Mouse (Mus musculus) hindbrain, embryonic 16.5 days (tissue): ENCODE measurements at regions not wholly inside any gene's neighbourhood (a gene's known extent, or its start where the extent isn't known, plus 50 kb on each side); places are given as distances from the start of the nearest gene placed in this dataset.
A peak's percentile ranks its signal among the peaks of the same experiment; 100 is the strongest.
"Not testable (repeated sequence)": the region's sequence is repeated elsewhere in the genome, so short reads cannot be mapped to it uniquely, and the experiment has no call there.

Experiments used
- ATAC-seq: fragments of 200-750 bp; cut with Nextera tagmentation; 2 replicates; pipeline ENCODE4 v1.8.0; 2017; ENCODE audit warnings: moderate TSS enrichment, moderate library complexity
- H3K27ac ChIP-seq: fragments of 300-500 bp; sonication (generic); 2 replicates; pipeline ENCODE4 v1.5.1; 2014; ENCODE audit warnings: low read depth, mild to moderate bottlenecking, control low read depth, low read length, moderate library complexity
- H3K27me3 ChIP-seq: fragments of 300-500 bp; sonication (generic); replicated peaks from 2 replicates; pipeline ENCODE4 v1.6.1; 2014; ENCODE audit warnings: low read length; ENCODE audit not compliant: control insufficient read depth, insufficient read depth
- H3K36me3 ChIP-seq: fragments of 300-500 bp; sonication (generic); 2 replicates; pipeline ENCODE4 v1.6.1; 2014; ENCODE audit warnings: mild to moderate bottlenecking, low read length, moderate library complexity, mixed read lengths; ENCODE audit not compliant: control insufficient read depth, insufficient read depth
- H3K4me1 ChIP-seq: fragments of 300-500 bp; sonication (generic); 2 replicates; pipeline ENCODE4 v1.6.1; 2014; ENCODE audit warnings: low read depth, low read length; ENCODE audit not compliant: control insufficient read depth, insufficient read depth
- H3K4me2 ChIP-seq: fragments of 300-500 bp; sonication (generic); 2 replicates; pipeline ENCODE4 v1.6.1; 2014; ENCODE audit warnings: mild to moderate bottlenecking, low read length, control low read depth, moderate library complexity
- H3K4me3 ChIP-seq: fragments of 300-500 bp; sonication (generic); 2 replicates; pipeline ENCODE4 v1.5.1; 2014; ENCODE audit warnings: mild to moderate bottlenecking, low read length, control low read depth, moderate library complexity
- H3K9ac ChIP-seq: fragments of 300-500 bp; sonication (generic); 2 replicates; pipeline ENCODE4 v1.6.1; 2014; ENCODE audit warnings: low read depth, mild to moderate bottlenecking, control low read depth, low read length, moderate library complexity
- H3K9me3 ChIP-seq: fragments of 300-500 bp; sonication (generic); 2 replicates; pipeline ENCODE4 v1.6.1; 2014; ENCODE audit warnings: mild to moderate bottlenecking, low read length, moderate library complexity; ENCODE audit not compliant: control insufficient read depth
- WGBS: fragments of 180-500 bp; shearing (Covaris S2); extraction: QIAGEN DNeasy Blood & Tissue Kit; methylation state at CpG from one replicate; pipeline ENCODE4 v1.1.7; 2014; 5-methylcytosine and 5-hydroxymethylcytosine counted together

DNA sequence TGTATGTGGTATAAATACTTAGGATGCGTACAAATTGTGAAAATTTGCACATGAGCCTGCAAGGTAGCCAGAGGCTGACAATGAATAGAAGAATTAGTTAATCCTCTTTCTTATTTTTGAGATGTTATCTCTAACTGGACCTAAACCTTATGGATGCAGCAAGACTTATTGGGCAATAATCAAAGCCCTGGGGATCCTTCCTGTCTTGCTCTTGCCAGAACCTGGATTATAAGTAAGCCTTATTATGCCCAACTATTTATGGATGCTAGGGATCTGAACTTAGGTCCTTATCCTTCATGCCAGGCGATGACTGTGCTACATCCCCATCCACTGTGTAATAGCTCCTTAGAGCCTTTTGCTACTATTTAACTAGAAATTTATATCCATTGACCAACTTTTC lies 859.3 kb downstream of the Triml1 start:
- H3K9ac ChIP-seq, result no peak overlapping the region
- H3K27me3 ChIP-seq, result no peaks in the 10 kb centered on the region
- ATAC-seq, result no peak
- 95% methylated on average over 2 of the region's 2 CpGs for WGBS
- H3K27ac ChIP-seq, result no peak overlapping the region
- H3K4me3 ChIP-seq, result no peak overlapping the region
- H3K4me2 ChIP-seq, result no peak overlapping the region
- no peaks in the 10 kb centered on the region for H3K9me3 ChIP-seq
- no peaks in the 10 kb centered on the region for H3K4me1 ChIP-seq
- H3K36me3 ChIP-seq, result no peaks in the 10 kb centered on the region

DNA sequence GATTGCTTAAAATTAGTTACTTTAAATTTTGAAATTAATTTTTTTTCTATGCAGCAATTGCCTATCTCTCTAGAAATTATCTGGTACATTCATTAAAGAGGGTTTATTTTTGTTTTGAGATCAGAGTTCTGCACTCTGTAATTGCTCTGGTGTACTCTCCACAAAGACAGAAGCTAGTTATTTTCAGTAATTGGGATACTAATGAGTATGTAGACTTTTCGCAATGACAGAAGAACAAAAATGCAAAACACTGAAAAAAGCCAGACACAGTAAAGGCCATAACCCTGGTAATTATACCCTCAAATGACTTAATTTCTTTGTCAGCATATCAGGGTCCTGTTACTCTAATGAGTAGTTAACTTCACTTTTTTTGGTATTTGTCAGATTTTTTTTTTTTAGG lies 836.5 kb upstream of the Frg1 start:
- WGBS, result 72% methylated on average over 1 of the region's 1 CpGs
- Histone ChIP-seq H3K4me1 (no peaks in the 10 kb centered on the region), H3K27ac (no peak overlapping the region), H3K36me3 (no peaks in the 10 kb centered on the region), H3K27me3 (no peaks in the 10 kb centered on the region), H3K4me2 (no peak overlapping the region), H3K9me3 (no peaks in the 10 kb centered on the region), H3K9ac (no peak overlapping the region), H3K4me3 (no peak overlapping the region)
- ATAC-seq, result no peak

DNA sequence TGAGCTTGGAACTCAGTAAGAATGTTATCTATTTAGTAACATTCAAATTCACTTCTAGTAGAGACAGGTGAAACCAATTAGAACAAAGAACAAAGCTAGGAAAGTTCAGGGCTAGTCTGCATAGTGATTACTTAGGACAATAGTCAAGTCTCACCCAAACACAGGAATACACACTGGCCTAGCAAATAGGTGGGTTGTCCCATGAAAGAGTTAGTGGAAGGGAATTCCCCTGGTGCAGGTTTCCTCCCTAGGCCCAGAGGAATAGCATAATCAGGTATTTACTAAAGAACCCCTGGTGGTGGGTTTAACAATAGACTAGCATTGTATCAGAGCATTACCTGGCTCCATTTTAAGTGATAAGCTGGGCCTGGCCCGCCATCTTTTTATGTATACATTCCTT lies 825.4 kb upstream of the Frg1 start:
- not testable (repeated sequence) for H3K4me3 ChIP-seq, H3K4me1 ChIP-seq, H3K9ac ChIP-seq, H3K27ac ChIP-seq, H3K9me3 ChIP-seq, H3K27me3 ChIP-seq, ATAC-seq, H3K4me2 ChIP-seq, H3K36me3 ChIP-seq
- 95% methylated on average over 1 of the region's 1 CpGs for WGBS

DNA sequence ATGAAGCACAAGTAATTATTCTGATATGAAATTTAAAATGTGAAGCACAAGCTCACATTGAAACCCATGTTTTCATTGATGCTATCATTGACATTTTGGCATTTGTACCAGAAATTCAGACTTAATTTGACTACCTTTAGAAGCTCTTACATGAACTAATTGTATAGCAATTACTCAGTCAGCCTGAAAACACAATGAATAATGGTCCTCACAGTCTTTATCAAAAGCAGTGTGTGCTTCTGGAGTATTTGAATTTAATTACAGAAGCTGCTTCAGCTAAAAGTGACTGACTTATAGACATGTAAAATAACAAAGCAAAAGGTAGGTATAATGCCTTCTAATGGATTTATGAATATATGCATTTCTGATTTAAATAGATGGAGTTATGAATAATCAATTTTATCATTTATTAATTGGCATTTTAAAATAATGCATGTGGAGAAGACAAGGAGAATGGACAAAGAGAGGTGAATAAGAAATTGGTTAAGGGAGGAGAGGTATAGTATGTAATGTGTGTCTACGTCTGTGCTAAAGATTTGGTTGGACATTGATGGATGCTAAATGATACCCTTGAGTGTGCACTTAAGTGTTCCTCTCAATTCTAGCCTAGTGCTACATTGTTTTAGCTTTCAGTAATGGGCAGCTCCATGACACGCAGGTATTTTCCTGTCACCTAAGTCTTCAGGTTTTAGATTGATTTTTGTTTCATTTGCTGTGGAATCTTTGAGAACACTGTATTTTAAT lies 803.2 kb upstream of the Frg1 start:
- ATAC-seq, result no peak
- H3K4me2 ChIP-seq, result no peak overlapping the region
- 75% methylated on average over 2 of the region's 2 CpGs for WGBS
- H3K9me3 ChIP-seq, result no peaks in the 10 kb centered on the region
- no peak overlapping the region for H3K4me3 ChIP-seq
- no peaks in the 10 kb centered on the region for H3K27me3 ChIP-seq
- no peaks in the 10 kb centered on the region for H3K36me3 ChIP-seq
- H3K4me1 ChIP-seq, result no peaks in the 10 kb centered on the region
- H3K27ac ChIP-seq, result no peak overlapping the region
- no peak overlapping the region for H3K9ac ChIP-seq

DNA sequence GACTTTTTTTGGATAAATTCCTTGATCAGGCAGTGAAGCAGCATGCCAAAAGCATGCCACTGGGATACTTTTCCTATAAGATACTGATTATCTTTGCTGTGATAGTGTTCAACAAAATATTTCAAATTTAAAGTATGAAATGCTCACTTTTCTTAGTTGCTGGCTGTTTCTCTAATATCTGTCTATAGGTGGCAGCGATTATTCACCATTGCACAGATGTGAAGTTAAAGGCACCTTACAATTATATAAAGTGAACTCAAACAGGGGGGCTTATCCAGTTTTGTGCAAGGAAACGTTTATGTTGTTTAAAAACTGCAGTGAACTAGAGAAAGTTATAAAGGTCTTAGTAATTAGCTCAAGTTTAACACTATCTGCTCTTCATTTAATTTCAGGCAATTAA lies 794.1 kb upstream of the Frg1 start:
- WGBS, result 63% methylated on average over 2 of the region's 2 CpGs
- H3K4me2 ChIP-seq, result no peak overlapping the region

DNA sequence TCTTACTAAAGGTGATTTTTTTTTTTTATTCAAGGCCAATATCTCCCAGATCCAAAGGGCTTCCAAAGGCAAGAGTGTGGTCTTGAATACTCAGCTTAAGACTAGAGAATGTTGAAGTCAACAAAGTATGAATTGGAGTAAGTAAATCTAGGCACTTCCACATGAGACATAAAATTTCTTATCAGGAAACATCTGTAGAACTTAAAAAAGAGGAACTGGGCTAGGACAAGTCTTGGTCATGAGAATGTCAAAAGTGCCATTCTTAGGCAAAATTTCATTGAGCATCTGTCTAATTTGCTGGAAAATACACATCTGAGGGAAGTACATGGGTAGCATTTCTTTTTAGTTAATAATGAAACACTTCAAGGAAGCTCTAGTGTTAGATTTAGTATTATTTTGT lies 793.1 kb upstream of the Frg1 start:
- Histone ChIP-seq H3K27me3 (no peaks in the 10 kb centered on the region), H3K4me3 (no peak overlapping the region), H3K36me3 (no peaks in the 10 kb centered on the region), H3K4me2 (no peak overlapping the region), H3K4me1 (no peaks in the 10 kb centered on the region), H3K9me3 (no peaks in the 10 kb centered on the region), H3K9ac (no peak overlapping the region), H3K27ac (no peak overlapping the region)
- ATAC-seq, result no peak

More for the DNA sequence above, 794.1 kb upstream of the Frg1 start:
- no peak overlapping the region for H3K9ac ChIP-seq
- H3K36me3 ChIP-seq, result no peaks in the 10 kb centered on the region
- H3K27ac ChIP-seq, result no peak overlapping the region
- no peaks in the 10 kb centered on the region for H3K9me3 ChIP-seq
- H3K4me1 ChIP-seq, result no peaks in the 10 kb centered on the region
- no peaks in the 10 kb centered on the region for H3K27me3 ChIP-seq
- no peak overlapping the region for H3K4me3 ChIP-seq
- ATAC-seq, result no peak

DNA sequence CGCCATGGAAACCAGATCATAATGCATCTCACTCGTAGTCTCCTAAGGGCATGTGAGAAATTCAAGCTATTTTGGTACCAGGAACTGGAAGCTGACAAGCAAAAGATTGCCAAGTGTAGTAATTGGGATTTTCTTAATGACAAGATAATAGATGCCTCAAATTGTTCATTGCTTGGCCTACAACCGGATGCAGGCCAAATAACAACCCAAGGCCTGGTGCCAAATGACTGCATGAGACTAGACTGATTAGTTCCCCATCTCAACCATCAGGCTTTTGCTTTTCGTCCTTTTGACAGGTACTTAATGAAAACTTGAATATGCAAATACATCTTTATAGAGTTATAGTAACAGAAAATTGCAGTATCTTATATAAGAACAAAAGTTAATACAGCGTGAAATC lies 780.4 kb upstream of the Frg1 start:
- Histone ChIP-seq H3K4me3 (no peak overlapping the region), H3K27me3 (no peaks in the 10 kb centered on the region), H3K4me1 (no peaks in the 10 kb centered on the region), H3K9ac (no peak overlapping the region), H3K9me3 (no peaks in the 10 kb centered on the region; the same call in 1 of the 2 replicates), H3K36me3 (no peaks in the 10 kb centered on the region), H3K27ac (no peak overlapping the region), H3K4me2 (no peak overlapping the region)
- 57% methylated on average over 5 of the region's 5 CpGs for WGBS
- ATAC-seq, result peak; percentile 64; the same call in 1 of the 2 replicates

DNA sequence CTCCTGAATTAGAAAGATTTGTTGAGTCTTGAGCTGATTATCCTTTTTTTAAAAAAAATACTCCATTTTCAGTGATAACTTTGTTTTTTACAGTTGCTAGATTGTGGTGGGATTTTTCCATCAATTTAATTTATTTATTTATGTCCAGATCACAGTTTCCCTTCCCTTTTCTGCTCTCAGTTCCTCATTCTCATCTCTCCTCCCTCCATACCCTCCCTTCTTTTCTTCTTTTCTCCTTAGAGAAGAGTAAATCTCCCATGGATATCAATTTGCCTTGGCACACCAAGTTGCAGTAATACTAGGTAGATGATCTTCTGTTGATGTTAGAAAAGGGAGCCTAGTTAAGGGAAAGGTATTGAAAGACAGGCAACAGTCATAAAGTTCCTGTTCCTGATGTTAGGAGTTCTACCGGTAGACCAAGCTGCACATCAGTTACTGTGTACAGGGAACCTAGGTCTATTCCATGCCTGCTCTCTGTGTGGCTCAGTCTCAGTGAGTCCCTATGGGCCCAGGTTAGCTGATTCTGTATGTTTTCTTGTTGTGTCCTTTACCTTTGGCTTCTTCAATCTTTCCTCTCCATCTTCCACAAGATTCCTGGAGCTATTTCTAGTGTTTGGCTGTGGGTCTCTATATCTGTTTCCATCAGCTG lies 777.2 kb upstream of the Frg1 start:
- Histone ChIP-seq H3K27ac (no peak overlapping the region), H3K4me2 (no peak overlapping the region), H3K27me3 (no peaks in the 10 kb centered on the region), H3K4me3 (no peak overlapping the region), H3K4me1 (no peaks in the 10 kb centered on the region), H3K9me3 (no peaks in the 10 kb centered on the region; the same call in 1 of the 2 replicates), H3K9ac (no peak overlapping the region), H3K36me3 (no peaks in the 10 kb centered on the region)
- 91% methylated on average over 1 of the region's 1 CpGs for WGBS
- no peak for ATAC-seq

DNA sequence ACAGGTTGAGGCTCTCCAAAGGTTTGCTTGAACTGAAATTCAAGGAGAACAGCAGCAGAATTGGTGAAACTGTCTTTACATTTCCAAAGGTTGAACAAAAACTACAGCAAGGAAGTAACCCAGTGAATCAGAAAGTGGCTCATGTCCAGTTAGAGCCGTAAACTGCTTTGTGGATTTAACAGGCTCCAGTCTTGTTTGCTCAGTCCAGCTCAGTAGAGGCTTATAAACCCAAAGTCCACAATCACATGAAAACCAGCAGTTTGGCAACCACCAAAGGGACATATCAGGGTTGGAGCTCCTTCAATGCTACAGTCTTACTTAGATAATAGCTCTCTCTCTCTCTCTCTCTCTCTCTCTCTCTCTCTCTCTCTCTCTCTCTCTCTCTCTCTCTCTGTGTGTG lies 770.2 kb upstream of the Frg1 start:
- Histone ChIP-seq H3K27ac (no peak overlapping the region), H3K4me2 (no peak overlapping the region), H3K27me3 (no peaks in the 10 kb centered on the region), H3K9ac (no peak overlapping the region), H3K4me1 (no peaks in the 10 kb centered on the region), H3K4me3 (no peak overlapping the region), H3K36me3 (no peaks in the 10 kb centered on the region), H3K9me3 (no peaks in the 10 kb centered on the region; the same call in 1 of the 2 replicates)
- ATAC-seq, result no peak
- 96% methylated on average over 1 of the region's 1 CpGs for WGBS
